Mouse (Mus musculus) heart, embryonic 11.5 days (tissue): ENCODE measurements at regions not wholly inside any gene's neighbourhood (a gene's known extent, or its start where the extent isn't known, plus 50 kb on each side); places are given as distances from the start of the nearest gene placed in this dataset.

ENCODE experiments used
- ATAC-seq: fragments of 200-750 bp; cut with Nextera tagmentation; replicated peaks from 2 replicates; pipeline ENCODE4 v1.8.0; 2017; ENCODE audit warnings: moderate library complexity; ENCODE audit not compliant: insufficient number of reproducible peaks, low FRiP score, low TSS enrichment
- H3K27ac ChIP-seq: fragments of 300-500 bp; sonication (generic); 2 replicates; pipeline ENCODE4 v1.5.1; 2014; ENCODE audit warnings: mild to moderate bottlenecking, low read depth, low read length
- H3K27me3 ChIP-seq: fragments of 300-500 bp; sonication (generic); 2 replicates; pipeline ENCODE4 v1.6.1; 2014; ENCODE audit warnings: mild to moderate bottlenecking, low read length, mixed read lengths; ENCODE audit not compliant: control insufficient read depth, insufficient read depth
- H3K36me3 ChIP-seq: fragments of 300-500 bp; sonication (generic); 2 replicates; pipeline ENCODE4 v1.6.1; 2014; ENCODE audit warnings: mild to moderate bottlenecking, low read length, moderate library complexity, mixed read lengths; ENCODE audit not compliant: control insufficient read depth, insufficient read depth
- H3K4me1 ChIP-seq: fragments of 300-500 bp; sonication (generic); 2 replicates; pipeline ENCODE4 v1.6.1; 2014; ENCODE audit warnings: low read length; ENCODE audit not compliant: control insufficient read depth, insufficient read depth
- H3K4me2 ChIP-seq: fragments of 300-500 bp; sonication (generic); 2 replicates; pipeline ENCODE4 v1.6.1; 2014; ENCODE audit warnings: mild to moderate bottlenecking, moderate library complexity
- H3K4me3 ChIP-seq: fragments of 300-500 bp; sonication (generic); 2 replicates; pipeline ENCODE4 v1.5.1; 2014; ENCODE audit warnings: low read depth, low read length
- H3K9ac ChIP-seq: fragments of 300-500 bp; sonication (generic); 2 replicates; pipeline ENCODE4 v1.6.1; 2014; ENCODE audit warnings: mild to moderate bottlenecking, low read depth, low read length, moderate library complexity
- H3K9me3 ChIP-seq: fragments of 300-500 bp; sonication (generic); replicated peaks from 2 replicates; pipeline ENCODE4 v1.6.1; 2016; ENCODE audit warnings: low read length; ENCODE audit not compliant: control insufficient read depth
- WGBS: fragments of 180-500 bp; shearing (Covaris S2); extraction: QIAGEN DNeasy Blood & Tissue Kit; methylation state at CpG from one replicate; pipeline ENCODE4 v1.1.7; 2014; ENCODE audit not compliant: insufficient replicate concordance; 5-methylcytosine and 5-hydroxymethylcytosine counted together

- Histone ChIP-seq H3K4me2 (no peak overlapping the region), H3K36me3 (no peaks in the 10 kb centered on the region), H3K9me3 (no peaks in the 10 kb centered on the region), H3K27ac (no peak overlapping the region), H3K27me3 (no peaks in the 10 kb centered on the region), H3K4me3 (no peak overlapping the region), H3K4me1 (no peaks in the 10 kb centered on the region), H3K9ac (no peak overlapping the region)
- WGBS = 76% methylated on average over 2 of the region's 2 CpGs
- no peak for ATAC-seq
Measured at GRCm38 (mm10) chr4:30776816-30777442, 1187.0 kb upstream of the Map3k7 start.

DNA sequence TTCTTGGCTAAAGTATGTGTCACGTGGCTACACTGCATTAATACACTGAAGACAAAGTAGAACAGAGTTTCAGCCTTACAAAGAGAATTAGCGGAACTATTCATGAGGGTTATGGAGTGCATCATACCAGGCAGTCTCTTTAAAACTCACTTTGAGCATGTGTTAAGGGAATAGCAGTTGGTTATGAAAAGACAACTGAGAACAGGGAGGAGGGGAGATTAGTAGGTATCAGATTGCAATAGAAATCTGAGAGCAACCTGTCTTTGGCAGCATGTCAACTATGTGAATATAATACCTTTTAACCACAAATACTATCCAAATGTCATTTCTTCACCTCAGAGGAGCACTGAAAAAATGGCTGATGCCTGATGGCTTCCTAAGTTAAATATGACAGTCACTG lies 1182.2 kb upstream of the Map3k7 start:
- WGBS = 81% methylated on average over 2 of the region's 2 CpGs
- Histone ChIP-seq H3K27ac (no peak overlapping the region), H3K4me1 (no peaks in the 10 kb centered on the region), H3K9ac (no peak overlapping the region), H3K27me3 (no peaks in the 10 kb centered on the region), H3K9me3 (no peaks in the 10 kb centered on the region), H3K36me3 (no peaks in the 10 kb centered on the region), H3K4me2 (no peak overlapping the region), H3K4me3 (no peak overlapping the region)
- ATAC-seq = no peak

GRCm38 (mm10) chr4:30789976-30790657 lies 1173.8 kb upstream of the Map3k7 start:
- no peak for ATAC-seq
- H3K9me3 ChIP-seq = no peaks in the 10 kb centered on the region
- no peak overlapping the region for H3K9ac ChIP-seq
- H3K27me3 ChIP-seq = no peaks in the 10 kb centered on the region
- WGBS = 44% methylated on average over 5 of the region's 5 CpGs
- no peaks in the 10 kb centered on the region for H3K36me3 ChIP-seq
- no peak overlapping the region for H3K4me2 ChIP-seq
- H3K4me3 ChIP-seq = no peak overlapping the region
- no peak overlapping the region for H3K27ac ChIP-seq
- H3K4me1 ChIP-seq = no peaks in the 10 kb centered on the region

GRCm38 (mm10) chr4:30809798-30810197 lies 1154.1 kb upstream of the Map3k7 start:
- Histone ChIP-seq H3K9me3 (no peaks in the 10 kb centered on the region), H3K4me3 (no peak overlapping the region), H3K4me1 (no peaks in the 10 kb centered on the region), H3K9ac (no peak overlapping the region), H3K4me2 (no peak overlapping the region), H3K36me3 (no peaks in the 10 kb centered on the region), H3K27ac (no peak overlapping the region), H3K27me3 (no peaks in the 10 kb centered on the region)
- no peak for ATAC-seq

DNA sequence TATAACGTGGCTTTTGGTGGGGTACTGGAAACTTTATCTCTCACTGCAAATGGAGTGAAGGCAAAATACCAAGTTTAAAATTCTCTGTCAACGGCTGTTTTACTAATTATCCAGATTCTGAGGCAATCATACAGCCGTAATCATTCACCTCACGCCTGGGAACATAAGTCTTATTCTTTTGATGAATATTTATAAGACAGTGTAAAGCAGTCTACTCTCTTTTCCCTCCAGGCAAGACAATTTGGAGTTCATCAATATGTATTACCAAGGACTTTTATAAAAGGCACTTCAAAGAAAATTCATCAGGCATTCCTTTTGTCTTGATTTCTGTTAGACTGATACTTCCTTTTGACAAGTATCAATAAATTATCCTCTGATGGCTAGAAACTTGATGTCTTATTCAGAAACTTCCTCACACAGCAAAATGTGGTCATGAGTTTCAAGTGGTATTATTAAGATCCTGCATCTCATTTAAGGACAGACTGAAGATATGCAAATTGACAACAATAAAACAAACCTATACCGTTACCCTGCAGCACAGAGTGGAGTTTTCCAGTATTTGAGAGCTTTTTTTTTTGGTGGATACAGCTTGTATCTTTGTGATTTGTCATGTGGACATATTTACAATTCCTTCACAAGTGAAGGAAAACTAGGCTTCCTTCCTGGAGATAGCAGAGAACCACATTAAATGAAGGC lies 1108.4 kb upstream of the Map3k7 start:
- Histone ChIP-seq H3K9me3 (no peaks in the 10 kb centered on the region), H3K4me2 (no peak overlapping the region), H3K27ac (no peak overlapping the region), H3K36me3 (no peaks in the 10 kb centered on the region), H3K27me3 (no peaks in the 10 kb centered on the region), H3K4me1 (no peaks in the 10 kb centered on the region), H3K4me3 (no peak overlapping the region), H3K9ac (no peak overlapping the region)
- whole genome bisulfite sequencing = 66% methylated on average over 5 of the region's 5 CpGs
- no peak for ATAC-seq

DNA sequence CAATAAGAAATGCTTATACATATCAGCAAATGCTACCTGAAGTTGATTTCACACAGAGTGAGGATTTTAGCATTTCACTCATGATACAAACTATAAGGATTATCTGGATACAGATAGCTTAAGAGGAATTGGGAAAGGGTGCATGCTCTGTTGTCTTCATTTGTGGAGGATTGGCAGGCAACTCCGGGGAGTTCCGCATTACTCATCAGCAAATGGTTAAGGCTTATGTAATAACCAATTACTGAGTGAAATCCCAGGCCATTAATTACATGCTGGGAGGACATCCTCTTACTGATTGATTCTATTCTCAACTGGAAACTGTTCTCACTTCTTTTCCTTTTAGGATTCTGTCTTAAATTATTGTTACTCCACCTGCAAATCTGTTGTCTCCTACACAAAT lies 1058.9 kb upstream of the Map3k7 start:
- no peak overlapping the region for H3K27ac ChIP-seq
- no peak for ATAC-seq
- H3K4me3 ChIP-seq = no peak overlapping the region

DNA sequence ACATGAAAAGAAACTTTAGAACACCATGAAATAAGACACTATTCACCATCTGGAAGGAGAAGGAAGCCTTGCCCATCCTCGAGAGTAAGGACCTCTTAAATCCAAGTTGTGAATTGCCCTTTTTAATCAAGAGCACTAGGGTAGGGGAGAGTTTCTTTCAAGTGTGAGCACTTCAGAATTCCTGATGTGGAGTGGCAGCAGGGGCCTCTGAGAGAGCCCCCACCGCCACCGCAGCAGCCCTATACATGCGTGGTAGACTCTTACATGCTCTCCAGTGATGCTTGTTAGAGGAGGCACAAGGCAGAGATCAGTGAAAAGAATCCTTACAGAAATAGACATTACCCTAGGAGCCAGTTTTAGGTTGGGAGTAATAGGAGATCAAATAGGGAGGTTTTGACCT lies 1041.0 kb upstream of the Map3k7 start:
- ATAC-seq = no peak

More for the DNA sequence above, 1058.9 kb upstream of the Map3k7 start:
- Histone ChIP-seq H3K4me2 (no peak overlapping the region), H3K36me3 (no peaks in the 10 kb centered on the region), H3K4me1 (no peaks in the 10 kb centered on the region), H3K9me3 (no peaks in the 10 kb centered on the region), H3K27me3 (no peaks in the 10 kb centered on the region), H3K9ac (no peak overlapping the region)
- 74% methylated on average over 2 of the region's 2 CpGs for WGBS

GRCm38 (mm10) chr4:30932358-30932757 lies 1031.5 kb upstream of the Map3k7 start:
- H3K4me1 ChIP-seq = no peaks in the 10 kb centered on the region
- no peaks in the 10 kb centered on the region for H3K27me3 ChIP-seq
- H3K9me3 ChIP-seq = no peaks in the 10 kb centered on the region
- no peak overlapping the region for H3K9ac ChIP-seq
- H3K27ac ChIP-seq = no peak overlapping the region
- no peak for ATAC-seq
- no peaks in the 10 kb centered on the region for H3K36me3 ChIP-seq
- WGBS = 86% methylated on average over 3 of the region's 3 CpGs
- H3K4me3 ChIP-seq = no peak overlapping the region
- no peak overlapping the region for H3K4me2 ChIP-seq

More for the DNA sequence above, 1041.0 kb upstream of the Map3k7 start:
- H3K27me3 ChIP-seq = no peaks in the 10 kb centered on the region
- no peaks in the 10 kb centered on the region for H3K36me3 ChIP-seq
- H3K4me1 ChIP-seq = no peaks in the 10 kb centered on the region
- no peak overlapping the region for H3K9ac ChIP-seq
- H3K4me3 ChIP-seq = no peak overlapping the region
- no peaks in the 10 kb centered on the region for H3K9me3 ChIP-seq
- no peak overlapping the region for H3K27ac ChIP-seq
- H3K4me2 ChIP-seq = no peak overlapping the region
- WGBS = 84% methylated on average over 4 of the region's 4 CpGs
